Mouse (Mus musculus): ENCODE results near the gene Scn5a. TPM values are rescaled to one million over a fixed set of nuclear protein-coding genes. Genes with fewer than 3 reads are reported as not detected.

Gene Scn5a
- total and polyA plus RNA-seq, 2 experiments from 2014 or later: 0.38 to 1.2 TPM

DNA sequence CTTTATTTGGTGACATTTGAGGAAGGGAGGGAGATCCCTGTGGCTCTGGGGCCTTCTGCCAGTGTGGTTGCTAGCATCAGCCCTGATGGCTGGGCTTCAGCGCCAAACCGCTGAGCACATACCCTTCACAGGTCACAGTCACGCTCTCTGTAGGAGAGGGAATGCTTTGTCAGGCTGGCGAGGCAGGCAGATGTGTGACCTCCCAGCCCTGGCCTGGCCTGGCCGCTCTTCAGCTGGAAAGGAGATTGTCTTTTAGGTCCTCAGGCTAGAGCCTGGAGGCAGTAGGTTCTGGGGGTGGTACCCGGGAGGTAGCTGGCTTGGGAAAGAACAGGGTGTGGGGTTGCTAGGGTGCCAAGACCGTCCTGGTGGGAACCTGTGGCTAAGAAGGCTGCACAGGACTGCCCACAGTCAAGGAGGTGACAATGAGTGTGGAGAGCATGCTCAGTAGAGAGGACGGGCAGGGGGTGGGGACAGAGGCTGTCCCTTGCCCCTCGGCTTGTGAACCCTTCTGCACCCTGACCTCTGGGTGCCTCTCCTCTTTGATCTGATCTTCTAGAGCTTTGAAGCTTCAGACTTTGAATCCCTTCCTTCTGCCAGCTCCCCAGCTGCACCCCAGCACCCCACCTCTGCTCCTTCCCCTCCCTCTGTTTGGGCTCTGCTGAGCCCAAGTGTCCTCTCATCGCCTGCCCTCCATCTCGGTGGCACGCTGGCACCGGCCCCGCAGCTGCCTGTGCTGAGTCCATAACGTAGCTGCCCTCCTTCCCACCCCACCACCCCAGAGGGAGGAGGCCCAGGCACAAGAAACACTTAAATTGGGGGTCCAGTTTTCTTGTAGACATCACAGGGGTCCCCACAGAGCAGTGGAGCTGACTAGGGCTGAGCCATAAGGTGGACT is 103.9 kb downstream of the Scn5a start:
- 69% methylated on average over 15 of the region's 15 CpGs for WGBS
- ATAC-seq (ENCODE audit: low FRiP score): no peak
- Histone ChIP-seq H3K9me3 (ENCODE audit: low read length) (no peaks in the 10 kb centered on the region), H3K27me3 (ENCODE audit: insufficient read depth, low read length) (no peaks in the 10 kb centered on the region), H3K4me2 (ENCODE audit: low read depth, low read length, poor library complexity, severe bottlenecking) (no peak overlapping the region), H3K9ac (replicated peaks; ENCODE audit: low read length, poor library complexity, severe bottlenecking) (no peak overlapping the region), H3K4me3 (ENCODE audit: low read depth, low read length) (no peak overlapping the region), H3K4me1 (ENCODE audit: insufficient read depth, low read length) (no peaks in the 10 kb centered on the region), H3K27ac (ENCODE audit: low read depth, low read length) (no peak overlapping the region), H3K36me3 (ENCODE audit: insufficient read depth, low read length) (0 out of 2 replicates have a peak, but pooled peaks cover under 1% of the 10 kb centered on the region)
- no peak for TF ChIP-seq CTCF (IDR thresholded peaks at IDR 0.05)
- no peak for DNase-seq (ENCODE audit: low spot score)

DNA sequence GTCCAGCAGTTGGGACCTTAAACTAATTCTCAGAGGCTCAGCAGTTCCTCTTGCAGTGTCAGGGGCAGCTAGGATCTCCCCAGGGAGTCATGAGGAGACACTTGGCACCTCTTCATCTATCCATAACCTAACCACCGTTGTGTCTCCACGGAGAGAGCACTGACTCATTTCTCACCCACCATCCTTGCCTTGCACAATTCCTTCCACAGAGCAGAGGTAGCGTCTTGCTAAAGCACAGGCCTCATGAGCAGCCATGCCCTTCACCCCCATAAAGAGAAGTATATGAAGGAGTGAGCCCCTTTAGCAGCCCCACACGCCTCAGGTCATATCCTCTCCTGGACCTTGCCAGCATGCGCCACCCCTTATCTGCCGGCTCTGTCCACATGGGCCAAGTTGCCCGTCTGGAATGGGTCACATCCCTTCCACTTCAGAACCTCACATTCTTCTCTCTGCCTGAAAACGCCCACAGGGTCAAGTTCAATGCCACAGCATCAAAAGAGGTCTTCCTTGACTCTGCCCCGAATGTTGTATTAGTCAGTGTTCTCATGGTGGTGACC is 105.1 kb downstream of the Scn5a start:
- WGBS: 90% methylated on average over 9 of the region's 9 CpGs
- Histone ChIP-seq H3K27ac (ENCODE audit: low read depth, low read length) (no peak overlapping the region), H3K4me3 (ENCODE audit: low read depth, low read length) (no peak overlapping the region), H3K4me2 (ENCODE audit: low read depth, low read length, poor library complexity, severe bottlenecking) (no peak overlapping the region), H3K9ac (replicated peaks; ENCODE audit: low read length, poor library complexity, severe bottlenecking) (no peak overlapping the region), H3K4me1 (ENCODE audit: insufficient read depth, low read length) (no peaks in the 10 kb centered on the region), H3K27me3 (ENCODE audit: insufficient read depth, low read length) (no peaks in the 10 kb centered on the region), H3K9me3 (ENCODE audit: low read length) (no peaks in the 10 kb centered on the region), H3K36me3 (ENCODE audit: insufficient read depth, low read length) (0 out of 2 replicates have a peak, but pooled peaks cover 7% of the 10 kb centered on the region)
- ATAC-seq (ENCODE audit: low FRiP score) (no peak), DNase-seq (ENCODE audit: low spot score) (no peak)
- no peak for TF ChIP-seq CTCF (IDR thresholded peaks at IDR 0.05)

DNA sequence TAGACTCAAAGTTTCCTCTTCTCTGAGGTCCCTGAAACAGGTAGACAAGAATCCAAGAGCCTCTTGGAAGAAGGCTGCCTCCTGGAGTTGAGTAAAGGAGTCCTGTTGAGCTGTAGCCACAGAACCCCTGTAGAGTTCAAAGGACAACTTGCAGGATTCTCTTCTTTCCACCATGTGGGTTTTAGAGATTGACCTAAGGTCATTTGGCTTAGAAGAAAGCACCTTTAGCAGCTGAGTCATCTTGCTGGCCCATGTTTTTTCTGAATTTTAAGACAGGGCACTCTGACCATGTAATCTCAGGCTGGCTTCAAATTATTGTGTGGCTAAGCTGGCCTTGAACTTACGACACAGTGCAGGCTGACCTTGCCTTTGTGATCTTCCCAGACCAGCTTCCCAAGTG is 105.8 kb downstream of the Scn5a start:
- no peak overlapping the region for H3K9ac ChIP-seq (replicated peaks; ENCODE audit: low read length, poor library complexity, severe bottlenecking)
- no peak overlapping the region for H3K27ac ChIP-seq (ENCODE audit: low read depth, low read length)
- WGBS: 92% methylated on average over 1 of the region's 1 CpGs
- H3K27me3 ChIP-seq (ENCODE audit: insufficient read depth, low read length): no peaks in the 10 kb centered on the region
- no peak overlapping the region for H3K4me2 ChIP-seq (ENCODE audit: low read depth, low read length, poor library complexity, severe bottlenecking)
- no peak for DNase-seq (ENCODE audit: low spot score)
- ATAC-seq (ENCODE audit: low FRiP score): no peak
- 0 out of 2 replicates have a peak, but pooled peaks cover 7% of the 10 kb centered on the region for H3K36me3 ChIP-seq (ENCODE audit: insufficient read depth, low read length)
- no peak overlapping the region for H3K4me3 ChIP-seq (ENCODE audit: low read depth, low read length)
- no peak for TF ChIP-seq CTCF (IDR thresholded peaks at IDR 0.05)
- H3K4me1 ChIP-seq (ENCODE audit: insufficient read depth, low read length): no peaks in the 10 kb centered on the region
- H3K9me3 ChIP-seq (ENCODE audit: low read length): no peaks in the 10 kb centered on the region

DNA sequence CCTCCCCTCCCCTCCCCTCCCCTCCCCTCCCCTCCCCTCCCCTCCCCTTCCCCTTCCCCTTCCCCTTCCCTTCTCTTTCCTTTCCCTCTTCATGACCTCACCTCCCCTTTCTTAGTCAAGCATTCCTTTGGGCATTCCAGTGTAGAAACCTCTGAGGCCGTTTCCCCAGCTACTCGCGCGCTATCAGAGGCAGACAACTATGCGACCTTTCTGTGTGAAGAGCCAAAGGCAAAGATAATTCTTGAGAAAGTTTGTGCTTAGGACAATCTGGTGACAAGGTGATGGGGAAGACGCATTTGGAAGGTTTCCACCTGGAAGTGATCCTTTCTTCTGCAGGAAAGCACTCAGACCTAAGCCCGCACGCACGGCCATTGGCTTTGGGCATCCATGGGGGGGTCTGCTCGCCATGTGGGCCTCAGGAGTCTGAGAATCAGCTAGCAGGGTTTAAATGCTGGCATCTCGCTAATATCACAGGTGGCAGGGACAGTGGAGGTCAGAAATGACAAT is 106.4 kb downstream of the Scn5a start:
- DNase-seq (ENCODE audit: low spot score): no peak
- H3K27me3 ChIP-seq (ENCODE audit: insufficient read depth, low read length): no peaks in the 10 kb centered on the region
- H3K4me2 ChIP-seq (ENCODE audit: low read depth, low read length, poor library complexity, severe bottlenecking): no peak overlapping the region
- H3K36me3 ChIP-seq (ENCODE audit: insufficient read depth, low read length): 0 out of 2 replicates have a peak, but pooled peaks cover 7% of the 10 kb centered on the region
- no peak overlapping the region for H3K4me3 ChIP-seq (ENCODE audit: low read depth, low read length)
- H3K9ac ChIP-seq (replicated peaks; ENCODE audit: low read length, poor library complexity, severe bottlenecking): no peak overlapping the region
- TF ChIP-seq CTCF (IDR thresholded peaks at IDR 0.05): no peak
- no peaks in the 10 kb centered on the region for H3K4me1 ChIP-seq (ENCODE audit: insufficient read depth, low read length)
- no peak for ATAC-seq (ENCODE audit: low FRiP score)
- WGBS: 81% methylated on average over 11 of the region's 11 CpGs
- no peak overlapping the region for H3K27ac ChIP-seq (ENCODE audit: low read depth, low read length)
- no peaks in the 10 kb centered on the region for H3K9me3 ChIP-seq (ENCODE audit: low read length)

DNA sequence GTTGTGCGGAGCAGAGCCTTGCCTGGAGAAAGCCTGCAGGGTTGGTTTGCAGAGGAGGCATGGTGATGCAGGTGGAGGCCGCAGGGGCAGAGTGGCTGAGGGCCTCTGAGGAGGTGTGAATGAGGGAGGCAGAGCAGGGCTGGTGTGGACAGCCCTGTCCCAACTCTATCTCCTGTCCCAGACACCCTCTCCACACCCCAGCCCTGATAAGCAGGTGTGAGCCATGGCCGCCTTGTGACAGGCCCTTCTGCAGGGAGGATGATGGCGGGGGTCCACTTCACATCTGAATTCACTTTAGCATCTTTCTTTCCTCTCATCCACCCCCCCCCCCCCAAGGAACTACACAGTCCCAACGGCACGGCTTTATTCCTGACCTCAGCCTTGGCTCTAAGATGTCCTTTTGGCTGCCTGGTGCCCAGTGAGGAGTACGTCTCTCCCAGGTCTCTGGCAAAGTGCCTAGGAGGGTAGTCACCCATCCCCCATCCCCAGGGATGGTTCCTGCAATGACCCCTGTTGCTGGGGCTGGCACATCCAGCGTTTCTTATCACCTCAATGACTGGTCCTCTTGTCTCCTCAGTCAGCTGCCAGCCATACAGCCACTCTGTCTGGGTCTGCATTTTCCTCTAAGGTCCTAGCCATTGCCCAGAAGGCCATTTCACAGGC is 109.0 kb downstream of the Scn5a start:
- H3K4me1 ChIP-seq (ENCODE audit: insufficient read depth, low read length): no peaks in the 10 kb centered on the region
- no peak for TF ChIP-seq CTCF (IDR thresholded peaks at IDR 0.05)
- H3K27me3 ChIP-seq (ENCODE audit: insufficient read depth, low read length): no peaks in the 10 kb centered on the region
- H3K27ac ChIP-seq (ENCODE audit: low read depth, low read length): no peak overlapping the region
- H3K4me3 ChIP-seq (ENCODE audit: low read depth, low read length): no peak overlapping the region
- no peak overlapping the region for H3K4me2 ChIP-seq (ENCODE audit: low read depth, low read length, poor library complexity, severe bottlenecking)
- H3K36me3 ChIP-seq (ENCODE audit: insufficient read depth, low read length): peaks cover 22% of the 10 kb centered on the region
- ATAC-seq (ENCODE audit: low FRiP score) (no peak), DNase-seq (ENCODE audit: low spot score) (no peak)
- no peak overlapping the region for H3K9ac ChIP-seq (replicated peaks; ENCODE audit: low read length, poor library complexity, severe bottlenecking)
- no peaks in the 10 kb centered on the region for H3K9me3 ChIP-seq (ENCODE audit: low read length)
- WGBS: 76% methylated on average over 8 of the region's 8 CpGs

Measured in midbrain, postnatal 0 days (tissue).